Mouse (Mus musculus) forebrain, embryonic 14.5 days (tissue): ENCODE measurements around the gene Sult6b2. TPM values are rescaled to one million over a fixed set of nuclear protein-coding genes. Genes with fewer than 3 reads are reported as not detected.

Experiments used
- ATAC-seq: fragments of 200-750 bp; cut with Nextera tagmentation; 2 replicates; pipeline ENCODE4 v1.8.0; 2017; ENCODE audit warnings: mild to moderate bottlenecking, moderate library complexity
- DNase-seq: peaks from one replicate; pipeline ENCODE4 v3.0.0-alpha.2; 2015; ENCODE audit warnings: low spot score
- H3K27ac ChIP-seq: fragments of 300-500 bp; sonication (generic); 2 replicates; pipeline ENCODE4 v1.5.1; 2014; ENCODE audit warnings: low read depth, mild to moderate bottlenecking, control low read depth, low read length, moderate library complexity
- H3K27me3 ChIP-seq: fragments of 300-500 bp; sonication (generic); replicated peaks from 2 replicates; pipeline ENCODE4 v1.6.1; 2014; ENCODE audit warnings: low read length, control low read depth, mixed read lengths; ENCODE audit not compliant: control insufficient read depth, insufficient read depth
- H3K36me3 ChIP-seq: fragments of 300-500 bp; sonication (generic); 2 replicates; pipeline ENCODE4 v1.6.1; 2014; ENCODE audit warnings: low read length, control low read depth; ENCODE audit not compliant: control insufficient read depth, insufficient read depth
- H3K4me1 ChIP-seq: fragments of 300-500 bp; sonication (generic); 2 replicates; pipeline ENCODE4 v1.6.1; 2014; ENCODE audit warnings: antibody characterized with exemption, low read length, control low read depth; ENCODE audit not compliant: control insufficient read depth, insufficient read depth
- H3K4me2 ChIP-seq: fragments of 300-500 bp; sonication (generic); 2 replicates; pipeline ENCODE4 v1.6.1; 2014; ENCODE audit warnings: mild to moderate bottlenecking, control low read depth, low read length
- H3K4me3 ChIP-seq: fragments of 300-500 bp; sonication (generic); 2 replicates; pipeline ENCODE4 v1.5.1; 2014; ENCODE audit warnings: low read depth, low read length, control low read depth
- H3K9ac ChIP-seq: fragments of 300-500 bp; sonication (generic); 2 replicates; pipeline ENCODE4 v1.6.1; 2014; ENCODE audit warnings: mild to moderate bottlenecking, low read length, control low read depth, moderate library complexity
- H3K9me3 ChIP-seq: fragments of 300-500 bp; sonication (generic); replicated peaks from 2 replicates; pipeline ENCODE4 v1.6.1; 2016; ENCODE audit warnings: low read length, control low read depth, mixed read lengths; ENCODE audit not compliant: control insufficient read depth
- WGBS: fragments of 180-500 bp; shearing (Covaris S2); extraction: QIAGEN DNeasy Blood & Tissue Kit; methylation state at CpG from one replicate; pipeline ENCODE4 v1.1.7; 2014; 5-methylcytosine and 5-hydroxymethylcytosine counted together
- polyA plus RNA-seq: library from polyadenylated mRNA; unstranded; fragments of >200 nt; fragmentation: Nextera tagmentation; extraction: Ambion mirVana; gene quantifications from 2 replicates; pipeline ENCODE4 v1.2.1, GENCODE M21; 2014

Sult6b2 gene
- polyA plus RNA-seq, 1 experiment from 2014 or later, result 0.18 TPM

GRCm38 (mm10) chr6:142789736-142790135 lies 14.6 kb downstream of the Sult6b2 start:
- whole genome bisulfite sequencing, result 83% methylated on average over 10 of the region's 10 CpGs
- Histone ChIP-seq H3K9me3 (no peaks in the 10 kb centered on the region), H3K4me2 (no peak overlapping the region), H3K27ac (no peak overlapping the region), H3K4me3 (no peak overlapping the region), H3K27me3 (no peaks in the 10 kb centered on the region), H3K4me1 (peaks cover 10% of the 10 kb centered on the region; the same call in 1 of the 2 replicates), H3K36me3 (no peaks in the 10 kb centered on the region), H3K9ac (no peak overlapping the region)
- DNase-seq, result peak; percentile 18
- no peak for ATAC-seq

DNA sequence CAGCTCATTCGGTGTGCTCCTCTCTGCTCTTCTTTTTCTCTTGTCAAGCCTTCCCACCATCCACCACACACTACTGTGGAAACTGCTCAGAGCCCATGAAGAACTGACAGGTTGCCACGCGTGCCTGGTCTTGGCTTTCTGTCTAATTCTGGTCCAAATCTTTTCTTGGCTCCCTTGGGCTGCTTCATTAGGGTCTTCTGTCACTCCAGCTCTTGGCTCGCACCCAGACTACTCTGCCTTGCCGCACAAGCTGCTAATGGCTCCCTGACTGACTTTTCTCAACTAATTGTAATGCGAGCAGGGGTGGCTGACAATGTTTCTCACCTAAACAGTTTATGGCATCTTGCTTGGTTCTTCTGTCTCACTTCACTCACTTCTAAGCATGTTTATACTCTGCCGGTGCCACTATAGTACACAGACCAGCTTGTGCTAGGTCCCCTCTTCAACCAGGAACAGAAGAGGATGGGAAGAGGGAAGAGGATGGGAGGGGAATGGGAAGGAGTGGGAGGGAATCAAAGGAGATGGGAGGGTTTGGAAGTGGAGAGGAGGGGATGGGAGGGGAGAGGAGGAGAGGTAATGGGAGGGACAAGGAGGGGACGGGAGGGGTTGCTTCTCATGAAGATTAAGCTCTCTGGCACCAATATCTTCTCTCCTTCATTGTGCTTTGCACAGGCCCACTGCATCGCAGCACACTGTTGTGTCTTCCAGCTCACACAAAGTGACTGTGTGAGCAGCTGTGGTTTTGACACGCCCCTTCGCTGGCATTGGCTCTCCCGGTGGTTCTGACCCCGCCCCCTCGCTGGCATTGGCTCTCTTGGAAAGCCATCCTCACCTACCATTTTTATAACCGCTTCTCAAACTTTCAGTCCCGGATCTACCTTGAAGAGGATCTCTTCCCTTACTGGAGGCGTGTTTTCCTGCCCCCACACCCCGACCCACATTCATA lies 16.0 kb downstream of the Sult6b2 start:
- WGBS, result 43% methylated on average over 17 of the region's 18 CpGs
- peaks cover 10% of the 10 kb centered on the region; the same call in 1 of the 2 replicates for H3K4me1 ChIP-seq
- peak overlapping the region; percentile 50; the same call in 1 of the 2 replicates for H3K27ac ChIP-seq
- H3K4me3 ChIP-seq, result no peak overlapping the region
- peak; percentile 81 for ATAC-seq
- H3K36me3 ChIP-seq, result no peaks in the 10 kb centered on the region
- no peak overlapping the region for H3K4me2 ChIP-seq
- H3K9me3 ChIP-seq, result no peaks in the 10 kb centered on the region
- H3K27me3 ChIP-seq, result no peaks in the 10 kb centered on the region
- H3K9ac ChIP-seq, result no peak overlapping the region
- DNase-seq, result peak; percentile 88

DNA sequence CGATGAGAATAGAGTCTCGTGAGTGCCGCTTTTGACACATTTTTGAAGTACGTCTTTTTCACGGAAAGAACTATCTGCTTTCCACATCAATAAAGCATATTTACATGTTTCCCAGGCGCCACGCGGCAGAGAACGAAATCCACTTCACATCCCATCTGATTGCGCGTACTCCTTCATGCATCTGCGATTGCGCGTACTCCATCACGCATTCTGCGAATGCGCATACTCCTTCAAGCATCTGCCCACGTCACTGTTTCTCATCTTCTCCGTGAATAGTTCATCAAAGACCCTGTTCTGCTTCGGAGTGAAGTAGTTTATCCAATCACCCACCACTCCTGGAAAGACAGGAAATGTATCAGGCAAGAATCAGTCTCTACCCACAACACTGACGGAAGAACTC lies 18.2 kb downstream of the Sult6b2 start:
- no peak overlapping the region for H3K27ac ChIP-seq
- no peak overlapping the region for H3K4me3 ChIP-seq
- no peaks in the 10 kb centered on the region for H3K9me3 ChIP-seq
- no peak overlapping the region for H3K4me2 ChIP-seq
- 86% methylated on average over 21 of the region's 21 CpGs for WGBS
- ATAC-seq, result no peak
- peaks cover 11% of the 10 kb centered on the region; the same call in 1 of the 2 replicates for H3K4me1 ChIP-seq
- no peaks in the 10 kb centered on the region for H3K36me3 ChIP-seq
- no peak overlapping the region for H3K9ac ChIP-seq
- no peaks in the 10 kb centered on the region for H3K27me3 ChIP-seq
- DNase-seq, result peak; percentile 15

DNA sequence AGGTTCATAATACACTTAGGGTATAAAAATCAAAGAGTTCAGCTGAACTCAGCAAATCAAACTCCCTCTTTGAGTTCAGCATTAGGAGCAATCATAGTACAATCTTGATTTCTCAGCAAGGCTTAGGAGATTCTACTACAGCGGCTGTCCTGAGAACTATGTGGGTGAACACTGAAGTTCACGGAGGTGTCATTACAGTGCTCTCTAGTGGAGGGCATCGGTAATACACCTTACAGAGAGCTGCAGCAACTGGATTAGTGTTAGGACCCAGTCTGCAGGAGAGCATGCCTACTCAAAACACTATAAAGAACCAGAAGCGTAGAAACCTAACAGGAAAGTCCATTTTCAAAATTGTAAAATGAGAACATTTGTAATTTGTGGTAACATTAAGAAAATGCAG lies 19.0 kb downstream of the Sult6b2 start:
- WGBS, result 28% methylated on average over 4 of the region's 4 CpGs
- Histone ChIP-seq H3K4me1 (peaks cover 13% of the 10 kb centered on the region), H3K9me3 (no peaks in the 10 kb centered on the region), H3K4me3 (no peak overlapping the region), H3K9ac (no peak overlapping the region), H3K27me3 (no peaks in the 10 kb centered on the region), H3K36me3 (no peaks in the 10 kb centered on the region), H3K27ac (no peak overlapping the region), H3K4me2 (no peak overlapping the region)
- ATAC-seq (no peak), DNase-seq (peak; percentile 38)

DNA sequence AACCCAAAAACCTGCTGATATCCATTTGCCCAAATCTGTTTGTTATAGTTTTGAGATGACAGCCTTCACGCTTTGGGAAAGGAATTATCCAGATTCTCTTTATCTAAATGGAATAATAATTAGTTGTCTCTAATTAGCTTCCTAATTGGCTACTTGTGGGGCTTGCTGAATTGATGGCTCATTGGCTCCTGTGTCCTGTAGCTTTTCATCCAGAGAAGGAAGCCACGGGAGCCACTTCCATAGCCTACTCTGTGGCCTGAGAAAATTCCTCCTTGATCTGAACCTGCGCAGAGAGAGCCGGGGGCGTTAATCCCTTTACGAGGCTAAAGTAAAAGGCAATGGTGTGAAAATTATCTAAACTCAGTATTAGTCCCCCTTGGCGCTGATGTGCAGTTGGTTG lies 23.0 kb downstream of the Sult6b2 start:
- H3K4me1 ChIP-seq, result peaks cover 12% of the 10 kb centered on the region; the same call in 1 of the 2 replicates
- no peak overlapping the region for H3K4me2 ChIP-seq
- ATAC-seq (peak; percentile 59), DNase-seq (peak; percentile 83)
- H3K27me3 ChIP-seq, result no peaks in the 10 kb centered on the region
- no peak overlapping the region for H3K9ac ChIP-seq
- no peak overlapping the region for H3K27ac ChIP-seq
- H3K36me3 ChIP-seq, result peaks cover 6% of the 10 kb centered on the region; the same call in 1 of the 2 replicates
- H3K9me3 ChIP-seq, result no peaks in the 10 kb centered on the region
- 2% methylated on average over 7 of the region's 7 CpGs for whole genome bisulfite sequencing
- H3K4me3 ChIP-seq, result no peak overlapping the region

DNA sequence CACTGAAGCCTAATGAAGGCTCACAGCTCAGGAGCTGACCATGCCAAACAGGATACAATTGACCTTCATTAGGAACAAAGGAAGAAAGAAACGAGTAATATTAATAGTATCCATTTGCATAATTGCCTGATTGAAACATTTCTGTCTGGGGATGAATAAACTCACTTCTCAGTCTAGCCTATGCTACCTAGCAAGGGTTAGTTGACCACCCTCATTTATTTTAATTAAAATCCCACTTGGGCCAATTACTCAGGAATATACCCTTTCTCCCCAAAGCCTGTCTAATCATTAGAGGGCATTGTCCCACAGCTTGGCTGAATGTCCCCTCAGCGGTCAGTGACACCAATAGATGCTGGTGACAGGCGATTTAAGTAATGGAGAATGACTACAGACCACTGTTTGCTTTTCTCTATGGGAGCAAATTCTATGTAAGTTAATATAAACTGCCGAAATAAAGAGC lies 23.7 kb downstream of the Sult6b2 start:
- Histone ChIP-seq H3K9ac (no peak overlapping the region), H3K27me3 (no peaks in the 10 kb centered on the region), H3K9me3 (no peaks in the 10 kb centered on the region), H3K4me2 (no peak overlapping the region), H3K4me3 (no peak overlapping the region), H3K27ac (no peak overlapping the region), H3K4me1 (peaks cover 12% of the 10 kb centered on the region; the same call in 1 of the 2 replicates), H3K36me3 (peaks cover 13% of the 10 kb centered on the region)
- 9% methylated on average over 4 of the region's 4 CpGs for WGBS
- ATAC-seq (peak; percentile 75), DNase-seq (peak; percentile 85)

DNA sequence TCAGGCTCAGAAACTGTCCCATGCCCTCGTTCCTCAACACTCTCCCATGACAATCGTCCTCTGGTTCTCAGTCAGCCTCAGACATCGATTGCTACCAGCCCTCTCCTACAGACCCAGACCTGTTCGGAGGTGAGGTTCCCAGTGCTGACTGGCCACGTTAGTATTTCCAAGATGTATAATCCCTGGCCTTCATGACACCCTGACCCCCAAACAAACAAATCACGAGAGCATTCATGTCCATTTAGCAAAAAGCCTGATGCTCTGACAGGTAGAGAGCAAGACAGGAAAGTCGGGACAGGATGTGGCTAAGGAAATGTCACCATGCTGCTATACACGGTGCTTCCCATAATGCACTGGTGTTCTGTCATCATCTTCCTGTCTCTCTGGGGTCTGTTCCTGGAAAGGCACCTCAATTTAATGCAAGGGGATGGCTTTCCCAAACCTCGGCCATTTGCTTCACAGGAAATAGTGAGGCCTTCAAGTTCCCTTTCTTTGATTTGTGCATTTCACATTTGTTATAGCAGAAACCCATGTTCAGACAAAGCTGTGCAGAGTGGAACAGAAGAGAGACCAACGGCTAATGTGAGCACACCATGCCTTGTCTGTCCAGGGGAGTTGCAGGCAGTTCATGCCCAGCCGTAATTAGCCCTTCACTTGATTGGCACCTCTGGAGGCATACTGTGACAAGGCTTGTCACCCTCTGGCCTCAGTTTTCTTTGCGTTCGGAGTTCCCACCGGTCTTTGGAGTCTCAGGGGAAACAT lies 24.3 kb downstream of the Sult6b2 start:
- H3K27ac ChIP-seq, result peak overlapping the region; percentile 17; the same call in 1 of the 2 replicates
- DNase-seq, result no peak
- 32% methylated on average over 14 of the region's 14 CpGs for WGBS
- ATAC-seq, result peak; percentile 81
- no peaks in the 10 kb centered on the region for H3K9me3 ChIP-seq
- H3K9ac ChIP-seq, result no peak overlapping the region
- no peaks in the 10 kb centered on the region for H3K27me3 ChIP-seq
- peaks cover 12% of the 10 kb centered on the region; the same call in 1 of the 2 replicates for H3K4me1 ChIP-seq
- no peak overlapping the region for H3K4me3 ChIP-seq
- no peak overlapping the region for H3K4me2 ChIP-seq
- H3K36me3 ChIP-seq, result peaks cover 19% of the 10 kb centered on the region

DNA sequence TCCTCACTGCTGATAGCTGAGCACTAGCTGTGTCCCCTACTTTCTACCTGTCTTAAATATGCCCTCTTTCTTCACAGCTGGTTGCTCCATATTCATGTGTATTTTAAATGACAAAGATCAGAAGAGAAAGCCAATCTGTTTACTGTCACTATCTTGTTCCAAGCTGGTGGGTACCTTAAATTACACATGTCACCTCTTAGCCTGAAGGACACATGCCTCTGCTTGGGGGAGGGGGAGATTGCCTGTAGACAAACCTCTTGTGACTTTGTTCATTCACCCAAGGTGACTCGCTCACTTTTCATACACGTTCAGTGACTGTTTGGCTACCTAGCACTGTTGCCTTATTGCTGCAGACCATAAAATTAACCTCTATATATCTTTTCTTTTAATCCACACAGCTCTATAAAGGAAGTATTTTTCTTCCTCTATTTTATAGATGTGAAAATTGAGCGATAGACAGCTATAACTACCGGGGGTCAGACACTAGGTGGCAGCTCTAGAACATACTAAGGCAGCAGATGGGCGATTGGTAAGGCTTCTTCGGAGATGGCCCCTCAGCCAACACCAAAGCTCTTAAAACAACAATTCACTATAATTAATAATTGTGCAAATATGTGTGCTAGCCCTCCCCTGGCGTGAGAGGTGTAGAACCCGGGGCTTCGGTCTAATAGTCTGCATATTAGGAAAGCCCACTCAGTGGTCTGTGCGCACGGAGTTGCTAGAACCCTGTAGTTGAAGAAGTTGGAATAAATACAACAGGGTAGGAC lies 25.1 kb downstream of the Sult6b2 start:
- Histone ChIP-seq H3K27me3 (no peaks in the 10 kb centered on the region), H3K9ac (no peak overlapping the region), H3K4me3 (no peak overlapping the region), H3K27ac (peak overlapping the region; percentile 17; the same call in 1 of the 2 replicates), H3K4me2 (no peak overlapping the region), H3K9me3 (no peaks in the 10 kb centered on the region), H3K36me3 (peaks cover 26% of the 10 kb centered on the region), H3K4me1 (peaks cover 12% of the 10 kb centered on the region; the same call in 1 of the 2 replicates)
- WGBS, result 51% methylated on average over 11 of the region's 11 CpGs
- DNase-seq, result peak; percentile 86
- ATAC-seq, result peak; percentile 43; the same call in 1 of the 2 replicates
